Mouse (Mus musculus) liver, postnatal 0 days (tissue): ENCODE measurements around the gene Gm10644. TPM values are rescaled to one million over a fixed set of nuclear protein-coding genes. Genes with fewer than 3 reads are reported as not detected.
A peak's percentile ranks its signal among the peaks of the same experiment; 100 is the strongest.

Source experiments
- ATAC-seq: fragments of 200-750 bp; cut with Nextera tagmentation; 2 replicates; pipeline ENCODE4 v1.8.0; 2017; ENCODE audit warnings: mild to moderate bottlenecking, moderate library complexity
- DNase-seq: peaks from one replicate; pipeline ENCODE4 v3.0.0-alpha.2; 2016
- H3K27ac ChIP-seq: fragments of 300-500 bp; sonication (generic); 2 replicates; pipeline ENCODE4 v1.5.1; 2014; ENCODE audit warnings: antibody characterized with exemption, moderate library complexity, mild to moderate bottlenecking, low read depth
- H3K27me3 ChIP-seq: fragments of 300-500 bp; sonication (generic); 2 replicates; pipeline ENCODE4 v1.6.1; 2014; ENCODE audit warnings: low read length, control low read depth, mixed read lengths; ENCODE audit not compliant: insufficient read depth
- H3K36me3 ChIP-seq: fragments of 300-500 bp; sonication (generic); replicated peaks from 2 replicates; pipeline ENCODE4 v1.6.1; 2014; ENCODE audit warnings: mild to moderate bottlenecking, control low read depth, low read length, moderate library complexity, mixed read lengths; ENCODE audit not compliant: insufficient read depth
- H3K4me1 ChIP-seq: fragments of 300-500 bp; sonication (generic); 2 replicates; pipeline ENCODE4 v1.6.1; 2014; ENCODE audit warnings: antibody characterized with exemption, mild to moderate bottlenecking, control low read depth; ENCODE audit not compliant: insufficient read depth
- H3K4me2 ChIP-seq: fragments of 300-500 bp; sonication (generic); 2 replicates; pipeline ENCODE4 v1.6.1; 2014; ENCODE audit warnings: low read depth, mild to moderate bottlenecking, low read length, moderate library complexity, mixed read lengths
- H3K4me3 ChIP-seq: fragments of 300-500 bp; sonication (generic); 2 replicates; pipeline ENCODE4 v1.5.1; 2014; ENCODE audit warnings: low read depth, low read length
- H3K9ac ChIP-seq: fragments of 300-500 bp; sonication (generic); replicated peaks from 2 replicates; pipeline ENCODE4 v1.6.1; 2014; ENCODE audit warnings: mild to moderate bottlenecking, moderate library complexity
- H3K9me3 ChIP-seq: fragments of 300-500 bp; sonication (generic); 2 replicates; pipeline ENCODE4 v1.6.1; 2016; ENCODE audit warnings: mild to moderate bottlenecking, control low read depth, low read length, mixed read lengths
- CTCF ChIP-seq: sonication (generic); IDR thresholded peaks from 2 replicates; pipeline ENCODE4 v1.5.1; 2016; ENCODE audit warnings: antibody characterized with exemption, low read depth
- EP300 ChIP-seq: IDR thresholded peaks from 2 replicates; pipeline ENCODE4 v1.6.1; 2016; ENCODE audit warnings: antibody characterized with exemption, low read depth, mild to moderate bottlenecking
- WGBS: fragments of 180-500 bp; shearing (Covaris S2); extraction: QIAGEN DNeasy Blood & Tissue Kit; methylation state at CpG from one replicate; pipeline ENCODE4 v1.1.7; 2014; ENCODE audit not compliant: insufficient replicate concordance; 5-methylcytosine and 5-hydroxymethylcytosine counted together
- polyA plus RNA-seq: library from polyadenylated mRNA; unstranded; fragments of >200 nt; fragmentation: Nextera tagmentation; extraction: Ambion mirVana; gene quantifications from 2 replicates; pipeline ENCODE4 v1.2.1, GENCODE M21; 2015

Gm10644 gene
- polyA plus RNA-seq, 1 experiment from 2014 or later: 0.29 TPM

DNA sequence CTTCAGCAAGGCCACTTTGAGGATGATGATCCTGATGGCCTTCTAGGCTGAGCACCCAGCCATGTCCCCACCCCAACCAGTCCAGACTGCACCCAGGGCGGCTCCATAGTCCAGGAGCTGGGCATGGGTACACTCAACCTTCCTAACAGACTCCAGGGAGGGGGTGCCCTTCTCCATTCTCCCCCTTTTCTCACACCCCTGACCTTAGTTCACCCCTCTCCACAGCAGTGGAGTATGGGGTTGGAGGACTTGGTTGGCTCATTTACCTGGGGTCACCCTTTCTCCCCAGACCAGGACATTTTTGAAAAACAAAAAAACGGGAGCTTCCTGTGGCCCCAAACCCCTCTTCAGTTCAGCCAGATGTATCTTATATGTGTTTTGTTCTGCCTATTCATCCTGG lies 44.8 kb upstream of the Gm10644 start:
- TF ChIP-seq EP300: no peak
- peaks cover 15% of the 10 kb centered on the region; the same call in 1 of the 2 replicates for H3K36me3 ChIP-seq
- H3K4me3 ChIP-seq: no peak overlapping the region
- no peak overlapping the region for H3K27ac ChIP-seq
- 91% methylated on average over 2 of the region's 2 CpGs for whole genome bisulfite sequencing
- peaks cover 32% of the 10 kb centered on the region for H3K4me1 ChIP-seq
- DNase-seq (no peak), ATAC-seq (no peak)
- H3K4me2 ChIP-seq: 0 out of 2 replicates have a peak overlapping the region, but pooled peaks have one; percentile 91
- H3K9me3 ChIP-seq: no peaks in the 10 kb centered on the region
- H3K9ac ChIP-seq: no peak overlapping the region
- no peaks in the 10 kb centered on the region for H3K27me3 ChIP-seq

DNA sequence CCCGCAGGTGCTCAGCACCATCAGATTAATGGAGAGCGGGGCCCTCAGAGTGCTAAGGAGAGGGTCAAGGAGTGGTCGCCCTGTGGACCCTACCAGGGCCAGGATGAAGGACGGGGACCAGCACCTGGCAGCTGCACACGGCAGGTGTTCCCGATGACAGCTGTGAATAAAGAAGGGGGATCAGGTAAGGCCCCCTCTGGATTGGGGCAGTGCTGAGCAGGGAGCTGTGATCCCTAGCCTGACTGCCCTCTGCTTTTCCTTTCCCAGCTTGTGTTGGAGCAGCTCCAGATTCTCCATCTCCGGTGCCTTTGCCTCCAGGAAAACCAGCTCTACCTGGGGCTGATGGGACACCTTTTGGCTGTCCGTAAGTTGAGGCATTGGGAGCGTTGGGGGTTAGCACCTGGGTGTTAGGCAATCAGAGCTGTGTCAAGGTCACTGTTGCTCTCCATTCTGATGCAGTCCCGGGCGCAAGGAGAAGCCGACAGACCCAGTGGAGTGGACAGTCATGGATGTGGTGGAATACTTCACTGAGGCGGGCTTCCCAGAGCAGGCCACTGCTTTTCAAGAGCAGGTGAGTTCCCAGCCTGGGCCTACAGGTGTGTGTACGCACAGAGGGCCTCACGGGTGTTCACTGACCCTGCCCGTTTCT lies 44.2 kb upstream of the Gm10644 start:
- Histone ChIP-seq H3K9me3 (no peaks in the 10 kb centered on the region), H3K4me3 (peak overlapping the region; percentile 71), H3K27me3 (no peaks in the 10 kb centered on the region), H3K27ac (no peak overlapping the region), H3K9ac (peak overlapping the region; percentile 83), H3K36me3 (peaks cover 15% of the 10 kb centered on the region; the same call in 1 of the 2 replicates), H3K4me1 (peaks cover 28% of the 10 kb centered on the region), H3K4me2 (peak overlapping the region; percentile 91)
- 63% methylated on average over 16 of the region's 16 CpGs for WGBS
- DNase-seq: peak; percentile 29
- TF ChIP-seq EP300 (no peak), CTCF (no peak)
- ATAC-seq: no peak

DNA sequence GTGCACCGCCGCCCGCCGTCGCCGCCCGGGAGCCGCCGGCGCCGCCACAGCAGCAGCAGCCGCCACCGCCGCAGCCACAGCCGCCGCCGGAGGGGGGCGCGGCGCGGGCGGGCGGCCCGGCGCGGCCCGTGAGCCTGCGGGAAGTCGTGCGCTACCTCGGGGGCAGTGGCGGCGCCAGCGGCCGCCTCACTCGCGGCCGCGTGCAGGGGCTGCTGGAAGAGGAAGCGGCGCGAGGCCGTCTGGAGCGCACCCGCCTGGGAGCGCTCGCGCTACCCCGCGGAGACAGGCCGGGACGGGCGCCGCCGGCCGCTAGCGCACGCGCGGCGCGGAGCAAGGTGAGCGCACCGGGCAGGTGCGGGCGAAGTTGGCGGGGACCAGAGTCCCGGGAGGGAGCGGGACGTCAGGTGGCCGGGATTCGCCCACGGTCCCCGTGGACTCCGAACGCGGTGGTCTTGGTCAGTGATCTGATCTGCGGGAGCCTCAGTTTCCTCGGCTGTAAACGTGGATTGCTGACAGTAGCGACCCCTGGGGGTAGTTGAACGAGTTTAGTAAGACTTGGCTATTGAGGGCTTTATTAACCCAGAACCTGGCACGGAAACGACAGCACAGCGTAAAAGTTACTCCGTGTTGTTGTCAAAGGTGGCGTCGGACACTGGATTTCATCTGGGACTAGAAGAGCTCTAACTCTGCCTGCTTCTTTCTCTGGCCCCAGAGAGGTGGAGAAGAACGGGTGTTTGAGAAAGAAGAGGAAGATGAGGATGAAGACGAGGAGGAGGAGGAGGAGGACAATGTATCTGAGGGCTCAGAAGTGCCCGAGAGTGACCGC lies 43.4 kb upstream of the Gm10644 start:
- peak overlapping the region; percentile 88 for H3K27ac ChIP-seq
- WGBS: 1% methylated on average over 73 of the region's 92 CpGs
- peak overlapping the region; percentile 71 for H3K4me3 ChIP-seq
- DNase-seq (peak; percentile 67), ATAC-seq (peak; percentile 22)
- H3K9me3 ChIP-seq: no peaks in the 10 kb centered on the region
- peak overlapping the region; percentile 91 for H3K4me2 ChIP-seq
- peaks cover 15% of the 10 kb centered on the region; the same call in 1 of the 2 replicates for H3K36me3 ChIP-seq
- TF ChIP-seq EP300 (no peak), CTCF (peak; percentile 69)
- H3K27me3 ChIP-seq: no peaks in the 10 kb centered on the region
- H3K4me1 ChIP-seq: peaks cover 25% of the 10 kb centered on the region
- H3K9ac ChIP-seq: peak overlapping the region; percentile 83

DNA sequence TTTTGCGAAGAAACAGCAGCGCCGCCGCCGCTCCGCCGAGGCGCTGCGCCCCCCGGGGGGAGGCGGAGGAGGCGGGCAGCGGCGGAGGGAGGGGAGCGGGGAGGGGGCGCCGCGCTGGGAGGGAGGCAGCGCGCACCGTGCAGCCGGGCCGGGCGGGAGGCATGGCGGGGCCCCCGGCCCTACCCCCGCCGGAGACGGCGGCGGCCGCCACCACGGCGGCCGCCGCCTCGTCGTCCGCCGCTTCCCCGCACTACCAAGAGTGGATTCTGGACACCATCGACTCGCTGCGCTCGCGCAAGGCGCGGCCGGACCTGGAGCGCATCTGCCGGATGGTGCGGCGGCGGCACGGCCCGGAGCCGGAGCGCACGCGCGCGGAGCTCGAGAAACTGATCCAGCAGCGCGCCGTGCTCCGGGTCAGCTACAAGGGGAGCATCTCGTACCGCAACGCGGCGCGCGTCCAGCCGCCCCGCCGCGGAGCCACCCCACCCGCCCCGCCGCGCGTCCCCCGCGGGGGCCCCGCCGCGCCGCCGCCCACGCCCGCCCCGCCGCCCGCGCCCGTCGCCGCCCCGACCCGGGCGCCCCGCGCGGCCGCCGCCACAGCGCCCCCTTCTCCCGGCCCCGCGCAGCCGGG lies 42.6 kb upstream of the Gm10644 start, which contains the start of gene Samd1:
Samd1 (plus strand) TSS at position 162 of the 631 bp plus-strand sequence.
- DNase-seq (peak; percentile 66), ATAC-seq (peak; percentile 2; the same call in 1 of the 2 replicates)
- H3K27me3 ChIP-seq: no peaks in the 10 kb centered on the region
- peak within 1 kb of the TSS; percentile 88 for H3K27ac ChIP-seq
- H3K4me3 ChIP-seq: peak within 1 kb of the TSS; percentile 71
- H3K36me3 ChIP-seq: peaks cover 15% of the 10 kb centered on the region; the same call in 1 of the 2 replicates
- TF ChIP-seq CTCF (no peak), EP300 (no peak)
- H3K4me1 ChIP-seq: peaks cover 19% of the 10 kb centered on the region
- H3K9me3 ChIP-seq: no peaks in the 10 kb centered on the region
- H3K4me2 ChIP-seq: peak within 1 kb of the TSS; percentile 91
- under 1% methylated on average over 49 of the region's 112 CpGs for WGBS
- H3K9ac ChIP-seq: peak within 1 kb of the TSS; percentile 83

DNA sequence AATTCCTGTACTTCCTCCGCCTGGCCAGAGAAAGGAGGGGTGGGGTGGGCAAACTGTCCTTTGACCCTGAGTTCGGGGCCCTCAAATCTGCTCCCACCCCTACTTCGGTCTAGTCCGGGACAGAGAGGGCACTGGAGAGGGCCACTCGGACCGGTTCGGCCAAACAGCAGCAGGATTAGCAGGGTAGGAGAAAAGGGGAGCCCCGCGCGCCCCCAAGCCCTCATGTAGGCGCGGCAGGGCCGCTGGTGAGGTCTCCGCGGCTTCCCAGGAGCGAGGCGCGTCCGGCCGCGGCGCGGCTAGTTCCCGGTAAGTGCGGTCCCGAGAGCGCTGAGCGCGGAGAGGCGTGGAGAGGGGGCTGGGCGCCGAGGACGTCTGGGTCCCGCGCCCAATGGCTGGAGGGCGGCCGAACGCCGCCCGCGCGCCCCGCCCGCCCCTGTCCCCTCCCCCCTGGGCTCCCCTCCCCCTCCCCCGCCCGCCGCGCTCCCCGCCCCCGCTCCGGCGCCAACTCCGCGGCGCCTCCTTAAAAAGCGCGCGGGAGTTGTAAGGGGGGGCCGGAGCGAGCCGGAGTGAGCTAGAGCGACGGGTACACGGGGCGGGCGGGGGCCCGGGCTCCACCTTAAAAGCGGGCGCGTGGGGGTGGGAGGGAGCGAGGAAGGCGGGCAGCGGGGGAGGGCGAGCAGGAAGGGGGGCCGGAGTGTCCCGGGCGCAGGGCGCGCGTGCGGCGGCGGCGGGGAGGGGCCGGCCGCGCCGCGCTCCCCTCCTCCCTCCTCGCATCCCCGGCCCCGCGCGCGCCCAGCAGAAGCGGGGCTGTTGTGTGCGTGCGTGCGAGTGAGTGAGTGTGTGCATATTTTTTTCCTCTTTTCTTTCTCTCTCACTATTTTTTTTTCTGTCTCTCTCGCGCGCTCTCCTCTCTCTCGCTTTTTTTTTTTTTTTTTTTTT lies 41.8 kb upstream of the Gm10644 start:
- Histone ChIP-seq H3K27ac (peak overlapping the region; percentile 88), H3K4me2 (peak overlapping the region; percentile 91), H3K4me1 (peaks cover 23% of the 10 kb centered on the region), H3K9me3 (no peaks in the 10 kb centered on the region), H3K27me3 (no peaks in the 10 kb centered on the region), H3K4me3 (peak overlapping the region; percentile 65), H3K36me3 (peaks cover 17% of the 10 kb centered on the region), H3K9ac (peak overlapping the region; percentile 83)
- ATAC-seq: peak; percentile 86
- peak; percentile 87 for DNase-seq
- TF ChIP-seq CTCF (no peak), EP300 (no peak)
- WGBS: 2% methylated on average over 54 of the region's 103 CpGs
